Mouse (Mus musculus) kidney, adult 2 months (tissue): ENCODE measurements around the gene Adsl. TPM values are rescaled to one million over a fixed set of nuclear protein-coding genes. Genes with fewer than 3 reads are reported as not detected.

ENCODE experiments used
- DNase-seq: peaks from one replicate; pipeline ENCODE4 v3.0.0; 2021
- H3K27ac ChIP-seq: fragments of 200-500 bp; 2 replicates; pipeline ENCODE4 v1.5.1; 2012; ENCODE audit warnings: low read depth, low read length, control low read depth, inconsistent platforms; ENCODE audit not compliant: insufficient read depth
- H3K27me3 ChIP-seq: fragments of 200-500 bp; replicated peaks from 2 replicates; pipeline ENCODE4 v1.6.1; 2012; ENCODE audit warnings: mild to moderate bottlenecking, moderate library complexity, low read length, inconsistent platforms; ENCODE audit not compliant: control insufficient read depth, insufficient read depth
- H3K36me3 ChIP-seq: fragments of 200-500 bp; 2 replicates; pipeline ENCODE4 v1.6.1; 2012; ENCODE audit warnings: mild to moderate bottlenecking, moderate library complexity, low read length, inconsistent platforms; ENCODE audit not compliant: control insufficient read depth, insufficient read depth
- H3K4me1 ChIP-seq: fragments of 200-500 bp; 2 replicates; pipeline ENCODE4 v1.6.1; 2011; ENCODE audit warnings: low read length; ENCODE audit not compliant: control insufficient read depth, insufficient read depth
- H3K4me3 ChIP-seq: fragments of 200-500 bp; 2 replicates; pipeline ENCODE4 v1.5.1; 2011; ENCODE audit warnings: mild to moderate bottlenecking, low read depth, low read length, control low read depth; ENCODE audit not compliant: insufficient read depth
- CTCF ChIP-seq: fragments of 200-500 bp; conservative IDR thresholded peaks from 2 replicates; pipeline ENCODE4 v1.5.1; 2011; ENCODE audit warnings: low read depth, mild to moderate bottlenecking, control low read depth, low read length, moderate library complexity, mixed read lengths; ENCODE audit not compliant: insufficient read depth, insufficient read length
- POLR2A ChIP-seq: fragments of 200-500 bp; IDR thresholded peaks from one replicate; pipeline ENCODE4 v1.6.1; 2011; ENCODE audit warnings: low read depth, low read length, control low read depth
- WGBS: fragments of 180-500 bp; shearing (Covaris S2); methylation state at CpG from one replicate; pipeline ENCODE4 v1.1.7; 2018; 5-methylcytosine and 5-hydroxymethylcytosine counted together
- polyA plus RNA-seq: library from polyadenylated mRNA; depleted of rRNA; stranded (reverse); fragments of >200 nt; gene quantifications from 2 replicates; pipeline ENCODE4 v1.2.3, GENCODE M21; 2012

The Adsl gene
- polyA plus RNA-seq, 1 experiment: 83.9 TPM

DNA sequence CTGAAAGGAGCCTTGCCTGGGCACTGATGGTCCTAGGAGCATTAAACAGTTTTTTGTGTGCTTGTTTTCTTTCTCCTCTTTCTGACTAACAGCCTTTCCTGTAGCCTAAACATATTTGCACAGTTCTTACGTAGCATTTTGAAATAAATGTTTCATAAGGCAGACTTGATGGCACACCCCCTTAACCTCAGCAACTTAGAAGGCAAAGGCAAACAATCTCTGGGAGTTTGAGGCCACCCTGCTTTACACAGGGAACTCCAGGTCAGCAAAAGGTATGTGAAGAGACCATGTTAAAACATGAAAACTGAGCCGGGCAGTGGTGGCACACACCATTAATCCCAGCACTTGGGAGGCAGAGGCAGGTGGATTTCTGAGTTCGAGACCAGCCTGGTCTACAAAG lies 27.4 kb downstream of the Adsl start:
- Histone ChIP-seq H3K4me1 (no peaks in the 10 kb centered on the region; the same call in 1 of the 2 replicates), H3K4me3 (no peak overlapping the region), H3K27ac (no peak overlapping the region), H3K36me3 (no peaks in the 10 kb centered on the region), H3K27me3 (no peaks in the 10 kb centered on the region)
- TF ChIP-seq POLR2A: no peak
- TF ChIP-seq CTCF: no peak
- WGBS: 85% methylated on average over 3 of the region's 3 CpGs
- no peak for DNase-seq

GRCm38 (mm10) chr15:80977620-80978334 lies 29.5 kb downstream of the Adsl start, which contains the start of gene Sgsm3:
TSS of gene Sgsm3 (plus strand) at chr15:80977765.
- peak; percentile 92 for DNase-seq
- no peaks in the 10 kb centered on the region for H3K27me3 ChIP-seq
- TF ChIP-seq POLR2A: peak; percentile 23
- TF ChIP-seq CTCF: no peak
- H3K4me1 ChIP-seq: no peaks in the 10 kb centered on the region; the same call in 1 of the 2 replicates
- under 1% methylated on average over 60 of the region's 67 CpGs for WGBS
- no peak within 1 kb of the TSS for H3K27ac ChIP-seq
- no peaks in the 10 kb centered on the region for H3K36me3 ChIP-seq
- peak within 1 kb of the TSS; percentile 91 for H3K4me3 ChIP-seq

GRCm38 (mm10) chr15:80979611-80980010 lies 31.3 kb downstream of the Adsl start:
- WGBS: 62% methylated on average over 4 of the region's 4 CpGs
- Histone ChIP-seq H3K27ac (peak overlapping the region; percentile 9; the same call in 1 of the 2 replicates), H3K4me3 (no peak overlapping the region), H3K36me3 (no peaks in the 10 kb centered on the region), H3K4me1 (no peaks in the 10 kb centered on the region; the same call in 1 of the 2 replicates), H3K27me3 (no peaks in the 10 kb centered on the region)
- no peak for TF ChIP-seq POLR2A
- TF ChIP-seq CTCF: no peak
- DNase-seq: peak; percentile 12

GRCm38 (mm10) chr15:80981176-80981575 lies 32.9 kb downstream of the Adsl start:
- no peak for TF ChIP-seq POLR2A
- WGBS: 88% methylated on average over 4 of the region's 4 CpGs

GRCm38 (mm10) chr15:80983264-80983663 lies 35.0 kb downstream of the Adsl start:
- Histone ChIP-seq H3K36me3 (no peaks in the 10 kb centered on the region), H3K4me1 (no peaks in the 10 kb centered on the region; the same call in 1 of the 2 replicates), H3K4me3 (no peak overlapping the region), H3K27ac (no peak overlapping the region), H3K27me3 (no peaks in the 10 kb centered on the region)
- 86% methylated on average over 2 of the region's 2 CpGs for WGBS
- no peak for DNase-seq
- TF ChIP-seq CTCF (no peak), POLR2A (no peak)

More at GRCm38 (mm10) chr15:80981176-80981575, 32.9 kb downstream of the Adsl start:
- Histone ChIP-seq H3K4me3 (no peak overlapping the region), H3K27ac (no peak overlapping the region), H3K36me3 (no peaks in the 10 kb centered on the region), H3K27me3 (no peaks in the 10 kb centered on the region), H3K4me1 (no peaks in the 10 kb centered on the region; the same call in 1 of the 2 replicates)
- no peak for DNase-seq

DNA sequence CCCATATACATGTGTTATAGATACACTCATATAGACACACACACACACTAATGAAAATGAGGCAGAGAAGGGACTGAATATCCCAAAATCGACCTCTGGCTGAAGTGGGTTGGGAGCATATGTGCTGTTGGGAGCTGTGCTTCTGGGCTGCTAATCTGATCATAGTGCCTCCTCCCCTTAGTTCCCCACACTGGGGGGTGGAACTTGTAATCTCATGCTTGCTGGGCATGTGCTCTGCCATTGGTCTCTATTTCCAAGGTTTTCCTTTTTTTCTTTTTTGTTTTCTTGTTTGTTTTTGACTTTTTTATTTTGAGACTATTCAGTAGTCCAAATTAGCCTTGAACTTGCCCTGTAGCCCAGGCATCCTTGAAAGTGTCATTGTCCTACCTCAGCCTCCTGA lies 40.0 kb downstream of the Adsl start:
- Histone ChIP-seq H3K36me3 (no peaks in the 10 kb centered on the region), H3K27me3 (no peaks in the 10 kb centered on the region), H3K27ac (no peak overlapping the region), H3K4me3 (no peak overlapping the region), H3K4me1 (no peaks in the 10 kb centered on the region)
- TF ChIP-seq POLR2A (no peak), CTCF (no peak)
- WGBS: 55% methylated on average over 1 of the region's 1 CpGs
- no peak for DNase-seq

- no peak for DNase-seq
- H3K4me3 ChIP-seq: no peak overlapping the region
- no peak for TF ChIP-seq CTCF
- no peak for TF ChIP-seq POLR2A
- H3K27me3 ChIP-seq: no peaks in the 10 kb centered on the region
- no peaks in the 10 kb centered on the region for H3K36me3 ChIP-seq
- no peak overlapping the region for H3K27ac ChIP-seq
- no peaks in the 10 kb centered on the region for H3K4me1 ChIP-seq
- 41% methylated on average over 3 of the region's 3 CpGs for WGBS
Observed at GRCm38 (mm10) chr15:80989712-80990111, 41.4 kb downstream of the Adsl start.

DNA sequence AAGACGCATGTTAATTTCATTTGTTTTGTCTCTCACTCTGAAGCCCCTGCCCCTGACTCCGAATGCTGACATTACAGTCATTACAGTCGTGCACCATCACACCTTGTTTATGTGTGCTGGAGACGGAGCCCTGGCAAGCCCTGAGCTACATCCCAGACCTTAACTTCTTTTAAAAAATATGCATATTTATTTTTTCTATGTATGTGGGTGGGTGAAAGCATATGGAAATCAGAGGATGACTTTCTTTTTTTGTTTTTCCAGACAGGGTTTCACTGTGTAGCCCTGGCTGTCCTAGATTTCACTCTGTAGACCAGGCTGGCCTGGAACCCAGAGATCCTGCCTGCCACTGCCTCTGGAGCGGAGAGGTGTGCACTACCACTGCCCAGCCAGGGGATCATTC lies 46.7 kb downstream of the Adsl start:
- TF ChIP-seq CTCF: no peak
- no peak for TF ChIP-seq POLR2A
- 90% methylated on average over 5 of the region's 5 CpGs for WGBS
- DNase-seq: no peak
- no peak overlapping the region for H3K4me3 ChIP-seq
- H3K36me3 ChIP-seq: no peaks in the 10 kb centered on the region
- no peaks in the 10 kb centered on the region for H3K27me3 ChIP-seq
- no peaks in the 10 kb centered on the region for H3K4me1 ChIP-seq
- no peak overlapping the region for H3K27ac ChIP-seq
